Mouse (Mus musculus) brain, embryonic 14.5 days (tissue): ENCODE data around the gene Mmd2.

Experiments used
- CTCF ChIP-seq: fragments of 200-500 bp; IDR thresholded peaks from 2 replicates; pipeline ENCODE4 v1.5.1; 2012; ENCODE audit warnings: inconsistent platforms, mild to moderate bottlenecking, moderate library complexity, borderline replicate concordance; ENCODE audit not compliant: insufficient read depth, insufficient read length; ENCODE audit errors: extremely low read depth
- POLR2A ChIP-seq: fragments of 200-500 bp; IDR thresholded peaks from 2 replicates; pipeline ENCODE4 v1.6.1; 2012; ENCODE audit warnings: mild to moderate bottlenecking, inconsistent platforms, borderline replicate concordance; ENCODE audit not compliant: poor library complexity, insufficient read depth, insufficient read length, severe bottlenecking; ENCODE audit errors: extremely low read depth

GRCm38 (mm10) chr5:142616326-142616725 is 7.7 kb upstream of the Mmd2 start:
- TF ChIP-seq CTCF (no peak), POLR2A (no peak)
